Mouse (Mus musculus) CD8-positive naive resting alpha-beta T cell, adult 2 months (primary cell): Measurements from ENCODE around the gene Tmem143.
"Not testable (repeated sequence)": the region's sequence is repeated elsewhere in the genome, so short reads cannot be mapped to it uniquely, and the experiment has no call there.

Experiments
- DNase-seq, 2 experiments: peaks; one replicate each; pipeline ENCODE4 v3.0.0; 2022; ENCODE audit warnings: low read depth in 2 of 2, low spot score in 2 of 2

Tmem143 gene

GRCm38 (mm10) chr7:45921950-45922600, 25.3 kb downstream of the Tmem143 start:
- DNase-seq = no peak

GRCm38 (mm10) chr7:45922928-45923761, 26.4 kb downstream of the Tmem143 start:
- DNase-seq = peak; percentile 90 to 91

- no peak for DNase-seq
Observed at GRCm38 (mm10) chr7:45923762-45924428, 27.2 kb downstream of the Tmem143 start, which contains the start of gene Ccdc114. Ccdc114 (plus strand) TSS chr7:45924072.

GRCm38 (mm10) chr7:45924429-45924816, 27.7 kb downstream of the Tmem143 start:
- DNase-seq = peak in 1 of 2 experiments; percentile 32

GRCm38 (mm10) chr7:45928626-45929295, 32.0 kb downstream of the Tmem143 start:
- no peak for DNase-seq

- DNase-seq = no peak
Observed at GRCm38 (mm10) chr7:45929688-45930087, 32.9 kb downstream of the Tmem143 start.

GRCm38 (mm10) chr7:45933766-45934165, 37.0 kb downstream of the Tmem143 start:
- DNase-seq = not testable (repeated sequence)

GRCm38 (mm10) chr7:45935114-45935513, 38.4 kb downstream of the Tmem143 start:
- DNase-seq = peak; percentile 68 to 82

GRCm38 (mm10) chr7:45939836-45940235, 43.1 kb downstream of the Tmem143 start:
- DNase-seq = no peak

- no peak for DNase-seq
Observed at GRCm38 (mm10) chr7:45941986-45942385, 45.2 kb downstream of the Tmem143 start.

- peak in 1 of 2 experiments; percentile 15 for DNase-seq
Observed at GRCm38 (mm10) chr7:45943280-45943679, 46.5 kb downstream of the Tmem143 start.

GRCm38 (mm10) chr7:45949061-45949460, 52.3 kb downstream of the Tmem143 start:
- no peak for DNase-seq

- no peak for DNase-seq
Observed at GRCm38 (mm10) chr7:45956611-45957010, 59.9 kb downstream of the Tmem143 start.
